Mouse (Mus musculus) telencephalon, adult 2 months (tissue): ENCODE measurements around the gene Tekt5.
A peak's percentile ranks its signal among the peaks of the same experiment; 100 is the strongest.

Experiments
- DNase-seq: peaks from one replicate; pipeline ENCODE4 v3.0.0-alpha.2; 2011; ENCODE audit warnings: low read depth, low spot score

Gene Tekt5

GRCm38 (mm10) chr16:10379531-10379930 lies 15.8 kb downstream of the Tekt5 start:
- peak; percentile 74 for DNase-seq

GRCm38 (mm10) chr16:10377286-10377685 lies 18.0 kb downstream of the Tekt5 start:
- no peak for DNase-seq

DNA sequence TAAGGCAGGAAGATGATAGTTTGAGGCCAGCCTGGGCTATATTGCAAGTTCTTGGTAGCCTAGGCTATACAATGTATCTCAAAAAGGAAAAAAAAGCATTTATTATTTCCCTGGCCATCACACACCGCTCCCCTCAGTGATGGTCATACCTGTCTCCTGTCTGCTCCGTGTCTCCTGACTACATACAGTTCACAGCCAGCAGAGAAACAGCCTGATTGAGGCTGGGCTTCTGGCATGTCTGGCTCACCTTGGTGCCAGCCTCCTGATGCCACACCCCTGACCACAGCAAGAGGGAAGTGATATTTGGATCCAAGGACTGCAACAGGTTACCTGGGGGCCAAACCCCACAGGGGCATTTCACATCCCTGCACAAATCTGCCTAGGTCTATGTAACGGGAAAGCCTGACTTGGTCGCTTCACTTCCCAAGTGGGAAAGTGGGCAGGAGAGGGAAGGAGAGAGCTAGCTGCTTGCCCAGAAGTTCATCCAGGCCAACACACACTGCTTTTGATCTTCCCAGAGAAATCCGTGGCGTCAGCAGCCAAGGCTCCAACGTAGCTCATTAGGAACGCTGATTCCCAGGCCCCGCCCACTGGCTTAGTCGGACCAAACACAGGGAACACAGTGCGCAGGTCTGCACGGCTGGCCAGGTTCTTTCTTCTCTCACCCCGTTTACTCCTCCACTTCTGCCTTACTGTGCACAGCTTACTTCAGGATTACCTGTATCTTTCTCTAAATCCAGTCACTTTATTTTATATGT lies 20.9 kb downstream of the Tekt5 start:
- DNase-seq, result no peak

- no peak for DNase-seq
Observed at GRCm38 (mm10) chr16:10372372-10372771, 22.9 kb downstream of the Tekt5 start.

DNA sequence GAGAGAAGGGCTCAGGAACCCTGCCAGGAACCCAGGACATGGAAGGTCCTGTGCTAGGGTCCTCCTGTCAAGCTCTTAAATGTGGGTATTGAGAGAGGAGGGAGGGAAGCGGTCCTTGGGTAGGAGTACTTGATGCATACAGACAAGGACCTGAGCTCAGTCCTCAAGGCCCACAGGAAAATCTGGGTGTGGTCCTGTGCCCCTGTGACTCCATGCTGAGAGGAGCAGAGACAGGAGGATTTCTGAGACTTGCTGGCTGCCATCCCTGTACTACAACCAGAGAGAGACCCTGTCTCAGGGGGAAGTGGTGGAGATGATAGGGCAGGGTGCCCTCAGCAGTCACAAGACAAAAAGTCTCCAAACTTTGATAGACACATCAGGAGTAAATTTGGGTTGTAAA lies 25.3 kb downstream of the Tekt5 start:
- DNase-seq, result no peak

DNA sequence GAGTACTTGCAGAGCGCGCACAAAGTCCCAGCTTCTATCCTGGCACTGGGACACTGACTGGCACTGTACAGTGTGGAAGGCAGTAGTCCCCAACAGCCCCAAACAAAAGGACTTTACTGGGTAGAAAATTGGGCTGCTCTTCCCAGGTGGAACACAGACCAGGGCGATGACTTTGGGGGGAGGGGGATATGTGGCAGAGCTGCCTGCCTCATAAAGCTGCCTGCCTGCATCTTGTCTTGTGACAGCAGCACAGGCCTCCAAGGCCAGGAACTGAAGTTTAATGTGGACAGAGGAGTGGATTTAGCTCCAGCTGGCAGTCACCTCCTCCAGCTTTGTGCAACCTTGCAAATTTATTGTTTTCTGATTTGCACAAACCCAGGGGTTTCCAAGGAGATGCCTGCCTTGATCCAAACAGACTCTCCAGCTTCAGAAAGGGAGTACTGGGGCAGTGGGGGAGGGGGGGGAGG lies 25.8 kb downstream of the Tekt5 start:
- no peak for DNase-seq

DNA sequence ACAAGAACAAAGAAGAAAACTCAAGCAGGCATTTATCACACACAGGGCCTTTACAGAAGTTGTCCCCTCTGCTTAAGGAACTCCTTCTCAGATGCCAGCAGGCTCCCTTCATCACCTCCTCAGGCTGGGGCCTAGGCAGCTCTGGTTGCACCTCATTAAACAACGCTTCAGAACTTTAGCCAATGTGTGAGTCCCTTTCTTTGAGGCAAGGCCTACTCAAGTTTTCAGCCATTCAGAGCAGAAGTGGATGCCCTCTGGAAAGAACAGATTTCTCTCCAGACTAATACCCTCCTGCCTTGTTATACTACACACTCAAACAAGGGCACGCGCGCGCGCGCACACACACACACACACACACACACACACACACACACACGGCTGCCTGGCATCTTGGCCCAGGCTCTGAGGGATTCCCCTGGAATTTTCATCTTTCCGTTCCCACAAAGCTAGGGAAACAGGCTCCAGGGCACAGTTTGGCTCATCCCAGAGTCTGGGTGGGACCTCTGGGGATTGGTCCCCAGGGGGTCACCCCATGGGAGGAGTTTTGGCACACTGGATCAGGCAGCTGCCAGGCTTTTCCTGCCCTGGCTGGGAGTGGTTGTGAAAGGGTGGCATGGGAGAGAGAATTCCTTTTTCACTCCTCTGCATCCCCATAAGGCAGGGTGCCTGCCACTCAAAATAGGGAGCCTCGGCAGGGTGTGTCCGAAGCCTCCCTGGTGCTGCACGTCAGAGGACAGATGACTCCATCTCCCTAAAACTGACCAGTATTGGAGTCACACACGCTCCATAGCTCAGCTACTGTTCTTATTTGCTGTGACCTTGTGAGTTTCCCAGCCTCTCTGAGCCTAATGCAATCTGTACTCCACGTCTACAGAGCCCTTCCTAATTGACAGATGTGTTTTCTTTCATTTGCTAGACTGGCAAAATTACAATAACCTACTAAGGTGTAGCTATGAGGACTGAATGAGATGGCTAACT lies 28.8 kb downstream of the Tekt5 start:
- DNase-seq, result no peak

DNA sequence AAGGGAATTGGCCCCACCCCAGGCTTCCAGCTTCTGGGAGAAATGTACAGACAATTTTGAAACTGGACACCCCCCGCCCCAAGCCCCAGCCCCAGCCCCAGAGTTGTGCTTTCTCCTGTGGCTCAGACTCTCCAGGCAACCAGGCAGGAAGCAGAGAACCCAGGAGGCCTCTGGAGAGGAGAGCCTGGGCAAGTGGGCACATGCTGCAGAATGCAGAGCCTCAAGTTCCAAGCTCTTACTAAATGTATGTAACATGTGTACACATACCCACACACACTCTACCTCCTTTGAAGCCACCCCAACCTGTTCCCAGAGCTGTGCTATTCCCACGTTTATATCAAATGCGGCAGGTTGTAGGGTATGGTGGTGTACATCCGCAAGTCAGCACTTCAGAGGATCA lies 29.5 kb downstream of the Tekt5 start:
- no peak for DNase-seq

GRCm38 (mm10) chr16:10363061-10363460 lies 32.2 kb downstream of the Tekt5 start:
- DNase-seq, result no peak

DNA sequence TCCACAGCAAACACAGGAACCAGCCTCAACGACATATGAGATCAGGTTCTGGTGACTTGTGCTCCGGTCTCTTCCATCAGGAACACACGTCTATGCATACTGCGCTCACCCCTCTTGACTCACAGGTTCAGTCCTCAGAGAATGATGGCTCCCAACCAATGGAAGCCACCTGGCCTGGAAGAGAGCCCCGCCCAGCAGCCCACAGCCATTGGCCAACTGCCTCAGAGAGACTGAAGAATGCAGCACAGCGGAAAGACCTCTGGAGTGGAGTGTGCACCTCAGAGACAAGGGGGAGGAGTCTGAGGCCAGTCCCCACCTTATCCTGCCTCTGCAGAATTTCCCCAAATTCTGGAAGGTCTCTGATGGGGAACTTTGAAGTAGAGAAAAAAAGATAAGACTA lies 36.0 kb downstream of the Tekt5 start:
- no peak for DNase-seq

GRCm38 (mm10) chr16:10358010-10358934 lies 37.0 kb downstream of the Tekt5 start:
- DNase-seq, result no peak

GRCm38 (mm10) chr16:10355004-10355403 lies 40.3 kb downstream of the Tekt5 start:
- DNase-seq, result no peak

- DNase-seq, result no peak
Observed at GRCm38 (mm10) chr16:10351050-10351636, 44.1 kb downstream of the Tekt5 start.

- DNase-seq, result no peak
Observed at GRCm38 (mm10) chr16:10349876-10350275, 45.4 kb downstream of the Tekt5 start.

DNA sequence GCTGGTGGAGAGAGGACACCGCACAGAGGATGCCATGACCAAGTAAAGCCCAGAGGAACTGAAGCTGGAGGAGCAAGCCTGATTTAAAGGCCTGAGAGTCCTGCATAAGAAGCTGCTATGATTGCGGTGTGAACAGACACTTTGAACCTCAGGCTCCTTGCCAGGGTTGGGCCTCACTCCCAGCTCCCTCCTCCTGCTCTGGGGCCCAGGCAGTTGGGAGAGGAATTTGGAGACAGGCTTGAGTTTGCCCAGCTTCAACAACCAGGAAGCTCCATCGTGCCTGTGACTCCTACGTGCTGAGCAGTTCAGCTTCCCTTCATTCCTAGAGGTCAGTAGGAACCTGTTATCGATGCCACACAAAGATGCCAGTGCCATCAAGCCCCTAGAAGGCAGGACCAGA lies 45.9 kb downstream of the Tekt5 start:
- no peak for DNase-seq

DNA sequence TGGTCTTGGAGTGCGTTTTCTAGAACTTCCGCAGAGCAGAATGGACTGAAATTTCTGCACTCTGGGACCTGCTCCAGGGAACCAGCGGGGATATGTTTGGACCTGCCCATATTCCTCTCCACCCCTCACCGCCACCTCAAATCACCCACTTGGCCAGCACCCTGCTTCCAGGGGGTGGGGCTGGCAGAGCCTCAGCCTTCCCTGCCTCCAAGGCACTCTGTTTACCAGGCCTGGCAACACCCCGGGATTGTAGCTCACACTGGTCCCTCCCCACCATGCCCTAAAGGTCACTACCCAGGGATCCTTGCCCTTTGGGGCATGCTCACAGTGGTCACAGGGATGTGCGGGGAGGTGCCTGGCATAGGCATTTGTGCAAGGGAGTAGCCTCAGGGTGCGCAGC lies 47.7 kb downstream of the Tekt5 start:
- DNase-seq, result no peak

- no peak for DNase-seq
Observed at GRCm38 (mm10) chr16:10341110-10341509, 54.2 kb downstream of the Tekt5 start.

DNA sequence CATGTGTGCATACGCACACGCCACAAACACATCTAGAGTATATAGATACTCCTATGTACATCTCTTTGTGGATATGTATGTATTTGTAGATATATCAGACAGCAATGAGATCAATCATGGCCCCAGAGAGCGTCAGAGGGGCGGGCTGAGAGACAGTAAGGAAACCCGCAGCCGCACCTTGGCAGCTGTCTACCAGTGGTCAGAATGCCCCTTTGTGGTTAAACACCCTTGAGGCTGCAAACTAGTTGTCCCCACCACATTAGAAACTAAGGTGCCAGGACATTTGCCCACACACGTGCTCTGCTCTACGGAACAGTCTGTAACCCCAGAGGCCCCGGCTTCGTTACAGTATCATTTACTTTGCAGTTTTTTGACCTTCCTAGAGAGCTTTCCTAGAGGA lies 55.4 kb downstream of the Tekt5 start:
- no peak for DNase-seq

- no peak for DNase-seq
Observed at GRCm38 (mm10) chr16:10338601-10339000, 56.7 kb downstream of the Tekt5 start.

DNA sequence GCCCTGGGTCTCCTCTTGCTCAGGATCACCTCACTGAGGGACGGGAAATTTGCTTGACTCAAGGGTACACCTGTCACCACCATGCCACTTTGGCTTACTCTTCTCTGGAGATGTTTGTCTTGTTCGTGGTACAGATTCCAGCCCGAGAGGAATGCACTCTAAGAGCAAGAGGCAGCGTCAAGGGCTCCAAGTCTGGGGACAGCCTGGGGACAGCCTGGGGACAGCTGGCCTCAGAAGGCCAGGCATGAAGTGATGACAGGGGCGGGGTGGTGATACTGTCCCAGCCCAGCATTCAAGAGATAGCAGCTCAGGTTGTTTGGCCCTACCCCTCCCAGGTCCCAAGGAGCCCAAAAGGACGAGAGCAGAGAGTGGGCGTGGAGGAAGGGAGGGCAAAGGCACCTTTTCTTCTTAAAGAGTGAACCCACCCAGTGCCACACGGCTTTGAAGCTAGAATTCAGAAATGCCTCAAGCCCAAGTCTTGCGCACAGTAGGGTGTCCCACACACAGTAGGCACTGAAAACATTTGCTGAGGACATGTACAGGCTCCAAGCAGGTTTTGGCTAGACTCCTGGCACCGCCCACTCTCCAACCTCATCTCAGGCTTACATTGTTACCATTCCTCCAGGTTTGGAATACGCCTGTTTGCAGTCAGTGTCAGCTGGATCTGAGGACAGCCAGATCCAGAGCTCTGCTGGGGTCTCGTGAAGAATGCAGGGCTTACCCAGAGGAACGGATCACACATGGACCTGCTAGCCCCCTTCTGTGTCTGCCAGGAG lies 57.7 kb downstream of the Tekt5 start:
- no peak for DNase-seq
